Mouse (Mus musculus): ENCODE measurements at regions not wholly inside any gene's neighbourhood (a gene's known extent, or its start where the extent isn't known, plus 50 kb on each side); places are given as distances from the start of the nearest gene placed in this dataset.

GRCm38 (mm10) chr12:25771856-25772255 is 643.2 kb downstream of the Rnf144a start:
- no peak for TF ChIP-seq POLR2A (IDR thresholded peaks at IDR 0.05; ENCODE audit: borderline replicate concordance, extremely low read depth, insufficient read depth, insufficient read length, poor library complexity, severe bottlenecking)
- TF ChIP-seq CTCF (IDR thresholded peaks at IDR 0.05; ENCODE audit: borderline replicate concordance, extremely low read depth, insufficient read depth, insufficient read length), result no peak
- no peak for DNase-seq (ENCODE audit: low read depth)

DNA sequence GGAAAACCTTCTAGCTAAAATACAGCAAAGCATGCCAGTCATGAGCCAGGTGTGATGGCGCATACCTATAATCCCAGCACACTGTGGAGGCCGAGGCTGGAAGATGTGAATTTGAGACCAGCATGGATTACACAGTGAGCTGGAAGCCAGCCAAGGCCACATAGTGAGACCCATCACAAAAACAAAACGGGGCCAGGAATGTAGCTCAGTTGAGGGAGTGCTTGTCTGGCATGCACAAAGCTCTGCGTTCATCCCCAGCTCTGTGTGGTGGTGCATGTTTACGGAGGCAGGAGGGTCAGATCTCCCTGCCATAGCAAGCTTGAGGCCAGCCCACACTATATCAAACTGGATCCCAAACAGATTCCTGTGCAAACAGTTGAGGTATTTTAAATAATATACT is 646.4 kb downstream of the Rnf144a start:
- DNase-seq (ENCODE audit: low read depth), result peak; percentile 70
- TF ChIP-seq POLR2A (IDR thresholded peaks at IDR 0.05; ENCODE audit: borderline replicate concordance, extremely low read depth, insufficient read depth, insufficient read length, poor library complexity, severe bottlenecking), result no peak
- TF ChIP-seq CTCF (IDR thresholded peaks at IDR 0.05; ENCODE audit: borderline replicate concordance, extremely low read depth, insufficient read depth, insufficient read length), result no peak

DNA sequence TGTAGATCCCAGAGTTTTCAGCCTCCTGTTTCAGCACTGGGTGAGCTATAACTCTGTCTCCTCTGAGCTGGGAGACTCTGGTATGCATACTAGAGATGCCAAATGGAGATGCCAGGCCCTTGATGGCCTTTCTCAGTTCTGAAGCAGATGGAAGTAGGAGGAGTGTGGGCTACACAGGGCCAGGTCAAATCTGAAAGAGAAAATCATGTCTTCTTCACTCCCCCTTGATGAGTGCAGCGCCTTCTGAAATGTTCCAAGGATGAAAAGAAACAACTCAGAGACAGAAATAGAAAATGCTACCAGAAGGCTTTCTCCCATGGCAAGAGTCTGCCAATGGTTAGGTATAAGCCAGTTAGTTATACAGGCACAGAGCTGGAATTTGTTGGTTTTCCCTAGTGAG is 652.0 kb downstream of the Rnf144a start:
- no peak for DNase-seq (ENCODE audit: low read depth)
- no peak for TF ChIP-seq CTCF (IDR thresholded peaks at IDR 0.05; ENCODE audit: borderline replicate concordance, extremely low read depth, insufficient read depth, insufficient read length)

DNA sequence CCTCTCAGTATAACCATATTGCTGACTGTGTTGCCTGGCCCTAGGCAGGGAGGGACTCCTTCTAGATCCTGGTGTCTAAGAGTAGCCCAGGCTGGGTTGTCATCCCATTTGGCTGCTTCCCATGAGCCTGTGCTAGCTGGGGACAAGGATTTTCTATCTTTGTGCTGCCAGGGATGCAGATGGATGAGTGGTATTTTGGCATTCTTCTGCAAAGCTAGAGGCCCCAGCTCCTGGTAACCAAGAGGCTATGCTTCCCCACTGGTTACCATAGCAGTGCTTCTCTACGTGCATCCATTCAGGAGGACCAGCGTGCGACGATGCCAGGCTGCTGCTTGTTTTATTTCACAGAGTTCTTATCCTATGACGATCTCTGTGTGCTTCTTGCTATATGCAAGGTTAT is 658.0 kb downstream of the Rnf144a start:
- no peak for DNase-seq (ENCODE audit: low read depth)
- TF ChIP-seq POLR2A (IDR thresholded peaks at IDR 0.05; ENCODE audit: borderline replicate concordance, extremely low read depth, insufficient read depth, insufficient read length, poor library complexity, severe bottlenecking) (no peak), CTCF (IDR thresholded peaks at IDR 0.05; ENCODE audit: borderline replicate concordance, extremely low read depth, insufficient read depth, insufficient read length) (no peak)

DNA sequence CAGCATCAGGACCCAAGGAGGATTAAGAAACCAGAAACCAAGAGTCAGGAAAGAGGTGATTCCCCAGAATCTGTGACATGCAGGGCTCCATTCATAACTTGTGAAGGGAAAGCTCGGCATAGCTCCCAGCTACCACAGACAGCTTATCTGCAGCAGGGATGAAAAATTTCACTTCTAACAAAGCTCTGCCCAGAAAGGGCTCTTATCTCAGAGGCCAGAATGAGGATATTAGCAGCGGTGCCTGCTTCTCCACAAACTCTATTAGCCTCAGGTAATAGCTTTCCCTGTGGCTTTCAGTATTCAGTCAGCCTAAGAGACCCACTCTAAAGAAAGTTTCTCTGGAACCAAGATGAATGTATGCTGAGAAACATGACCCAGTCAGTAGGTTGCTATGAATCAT is 636.9 kb upstream of the Id2 start:
- DNase-seq (ENCODE audit: low read depth), result peak; percentile 62

DNA sequence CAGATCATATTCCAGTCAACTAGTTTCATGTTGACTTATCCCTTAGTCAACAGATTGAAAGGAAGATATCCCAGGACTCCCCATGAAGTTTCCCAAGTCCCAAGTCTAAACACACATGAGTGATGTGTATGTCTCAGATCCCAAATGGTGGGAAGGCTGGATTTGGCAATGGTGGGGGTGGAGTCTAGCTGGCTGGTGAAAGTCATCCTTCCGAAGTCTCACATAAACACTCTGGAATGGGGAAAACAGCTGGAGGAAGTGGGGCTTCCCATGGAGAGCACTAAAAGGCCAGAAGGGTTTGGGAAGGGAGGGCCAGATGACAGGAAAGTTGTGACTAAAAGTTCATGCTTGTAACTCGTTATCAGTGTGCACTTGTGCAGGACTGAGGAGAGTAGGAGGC is 628.8 kb upstream of the Id2 start:
- TF ChIP-seq POLR2A (IDR thresholded peaks at IDR 0.05; ENCODE audit: borderline replicate concordance, extremely low read depth, insufficient read depth, insufficient read length, poor library complexity, severe bottlenecking) (no peak), CTCF (IDR thresholded peaks at IDR 0.05; ENCODE audit: borderline replicate concordance, extremely low read depth, insufficient read depth, insufficient read length) (no peak)
- DNase-seq (ENCODE audit: low read depth), result no peak

More for the DNA sequence above, 636.9 kb upstream of the Id2 start:
- TF ChIP-seq POLR2A (IDR thresholded peaks at IDR 0.05; ENCODE audit: borderline replicate concordance, extremely low read depth, insufficient read depth, insufficient read length, poor library complexity, severe bottlenecking) (no peak), CTCF (IDR thresholded peaks at IDR 0.05; ENCODE audit: borderline replicate concordance, extremely low read depth, insufficient read depth, insufficient read length) (no peak)

DNA sequence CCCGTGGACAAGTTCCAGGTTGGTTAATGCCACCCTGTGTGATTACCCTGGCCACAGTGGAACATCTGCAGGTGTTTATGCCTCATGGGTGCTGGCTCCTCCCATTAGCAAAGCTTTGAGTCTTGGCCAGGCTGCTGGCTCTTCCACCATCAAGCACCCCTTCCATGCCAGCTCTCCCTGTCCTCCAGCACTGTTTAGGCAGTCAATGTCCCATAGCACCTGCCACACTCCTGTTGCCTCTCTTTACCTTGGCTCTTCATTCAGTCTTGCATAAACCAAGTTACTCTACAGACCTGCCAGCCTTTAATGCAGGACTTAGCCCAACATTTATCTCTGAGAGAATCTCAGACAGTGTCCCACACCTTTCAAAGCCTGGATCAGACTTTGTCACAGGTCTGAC is 614.2 kb upstream of the Id2 start:
- DNase-seq (ENCODE audit: low read depth), result no peak
- TF ChIP-seq CTCF (IDR thresholded peaks at IDR 0.05; ENCODE audit: borderline replicate concordance, extremely low read depth, insufficient read depth, insufficient read length), result no peak
- no peak for TF ChIP-seq POLR2A (IDR thresholded peaks at IDR 0.05; ENCODE audit: borderline replicate concordance, extremely low read depth, insufficient read depth, insufficient read length, poor library complexity, severe bottlenecking)

GRCm38 (mm10) chr12:25703023-25703400 is 606.1 kb upstream of the Id2 start:
- DNase-seq (ENCODE audit: low read depth), result peak; percentile 56
- TF ChIP-seq POLR2A (IDR thresholded peaks at IDR 0.05; ENCODE audit: borderline replicate concordance, extremely low read depth, insufficient read depth, insufficient read length, poor library complexity, severe bottlenecking) (no peak), CTCF (IDR thresholded peaks at IDR 0.05; ENCODE audit: borderline replicate concordance, extremely low read depth, insufficient read depth, insufficient read length) (no peak)

DNA sequence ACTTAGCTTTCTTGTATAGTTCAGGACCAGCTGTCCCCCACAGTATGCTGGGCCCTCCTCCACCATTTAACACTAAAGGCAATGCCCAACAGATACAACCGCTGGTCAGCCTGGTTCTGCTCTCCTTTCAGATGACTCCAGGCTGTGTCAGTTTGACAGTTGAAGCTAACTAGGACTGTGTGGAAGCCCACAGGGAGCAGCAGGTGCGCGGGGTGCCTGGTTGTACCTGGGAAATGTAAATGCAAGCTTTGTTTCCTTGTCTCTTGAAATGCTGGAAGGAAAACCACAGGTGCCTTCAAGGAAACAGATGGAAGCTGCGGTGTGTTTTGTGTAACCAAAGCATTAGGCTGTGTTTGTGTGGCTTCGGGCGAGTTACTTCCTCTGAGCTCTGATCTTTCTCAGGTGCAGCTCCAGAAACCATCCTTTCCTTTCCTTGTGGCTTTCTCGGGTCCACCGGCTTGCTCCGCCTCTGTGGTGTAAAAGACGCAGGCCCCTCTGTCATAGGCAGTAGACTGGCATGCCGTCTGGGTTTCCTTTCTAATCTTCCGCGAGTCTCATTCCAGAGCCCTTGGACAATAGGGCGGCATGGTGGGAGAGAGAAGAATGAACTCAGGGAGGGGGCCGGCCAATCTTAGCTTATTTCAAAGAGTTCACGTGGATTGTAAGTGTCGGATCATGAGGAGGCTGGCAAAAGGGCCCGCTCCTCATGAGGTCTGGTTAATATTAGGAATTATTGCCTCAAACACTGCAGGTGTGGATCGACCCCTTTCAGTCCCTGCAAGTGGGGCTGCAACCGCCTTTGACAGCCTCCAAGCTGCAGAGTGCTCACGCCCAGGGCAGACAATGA is 605.5 kb upstream of the Id2 start:
- DNase-seq (ENCODE audit: low read depth), result peak; percentile 70
- TF ChIP-seq POLR2A (IDR thresholded peaks at IDR 0.05; ENCODE audit: borderline replicate concordance, extremely low read depth, insufficient read depth, insufficient read length, poor library complexity, severe bottlenecking), result no peak
- TF ChIP-seq CTCF (IDR thresholded peaks at IDR 0.05; ENCODE audit: borderline replicate concordance, extremely low read depth, insufficient read depth, insufficient read length), result no peak

GRCm38 (mm10) chr12:25687063-25687462 is 590.1 kb upstream of the Id2 start:
- no peak for TF ChIP-seq POLR2A (IDR thresholded peaks at IDR 0.05; ENCODE audit: borderline replicate concordance, extremely low read depth, insufficient read depth, insufficient read length, poor library complexity, severe bottlenecking)
- TF ChIP-seq CTCF (IDR thresholded peaks at IDR 0.05; ENCODE audit: borderline replicate concordance, extremely low read depth, insufficient read depth, insufficient read length), result no peak
- DNase-seq (ENCODE audit: low read depth), result no peak

DNA sequence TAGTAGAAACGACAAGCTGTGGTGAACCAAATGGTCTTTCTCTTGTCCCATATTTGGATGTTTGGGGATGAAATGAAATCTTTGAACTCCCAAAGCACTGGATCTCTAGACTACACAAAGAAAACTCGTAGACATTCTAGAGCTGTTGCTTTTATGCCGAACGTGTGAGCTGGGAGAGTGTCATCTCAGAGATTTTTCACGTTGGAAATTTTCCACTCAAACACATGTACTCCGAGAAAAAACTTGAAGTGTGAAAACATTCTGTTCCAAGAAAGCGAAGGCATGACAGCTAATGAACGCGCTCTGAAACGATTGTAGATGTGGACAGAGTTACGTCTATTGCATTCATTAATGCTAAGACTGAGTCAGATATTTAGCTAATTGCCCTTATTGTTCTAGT is 579.7 kb upstream of the Id2 start:
- TF ChIP-seq POLR2A (IDR thresholded peaks at IDR 0.05; ENCODE audit: borderline replicate concordance, extremely low read depth, insufficient read depth, insufficient read length, poor library complexity, severe bottlenecking) (no peak), CTCF (IDR thresholded peaks at IDR 0.05; ENCODE audit: borderline replicate concordance, extremely low read depth, insufficient read depth, insufficient read length) (no peak)
- DNase-seq (ENCODE audit: low read depth), result peak; percentile 66

DNA sequence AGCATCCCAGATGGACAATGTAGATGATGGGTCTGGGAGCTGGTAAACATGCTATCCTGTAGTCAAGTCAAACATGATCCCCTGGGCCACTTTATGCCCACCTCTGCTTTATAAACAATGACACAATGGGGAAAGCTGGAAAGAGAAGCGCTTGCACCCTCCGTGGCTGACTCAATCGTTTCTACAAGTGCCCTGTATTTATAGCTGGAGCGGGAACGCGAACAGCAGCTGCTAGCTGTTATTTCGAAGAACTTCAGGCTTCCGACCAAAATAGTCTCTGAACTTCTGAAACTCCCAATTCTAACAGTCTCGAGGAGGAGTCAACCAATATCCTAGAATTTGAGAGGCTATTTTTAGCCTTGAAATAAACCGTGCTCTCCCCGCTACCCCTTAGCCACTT is 571.4 kb upstream of the Id2 start:
- no peak for TF ChIP-seq POLR2A (IDR thresholded peaks at IDR 0.05; ENCODE audit: borderline replicate concordance, extremely low read depth, insufficient read depth, insufficient read length, poor library complexity, severe bottlenecking)
- no peak for TF ChIP-seq CTCF (IDR thresholded peaks at IDR 0.05; ENCODE audit: borderline replicate concordance, extremely low read depth, insufficient read depth, insufficient read length)
- no peak for DNase-seq (ENCODE audit: low read depth)
